Mouse (Mus musculus): ENCODE measurements around the gene Foxo1. TPM values are rescaled to one million over a fixed set of nuclear protein-coding genes. Genes with fewer than 3 reads are reported as not detected.

The Foxo1 gene
- total and polyA plus RNA-seq, 2 experiments from 2014 or later: 3.6 to 5.8 TPM

DNA sequence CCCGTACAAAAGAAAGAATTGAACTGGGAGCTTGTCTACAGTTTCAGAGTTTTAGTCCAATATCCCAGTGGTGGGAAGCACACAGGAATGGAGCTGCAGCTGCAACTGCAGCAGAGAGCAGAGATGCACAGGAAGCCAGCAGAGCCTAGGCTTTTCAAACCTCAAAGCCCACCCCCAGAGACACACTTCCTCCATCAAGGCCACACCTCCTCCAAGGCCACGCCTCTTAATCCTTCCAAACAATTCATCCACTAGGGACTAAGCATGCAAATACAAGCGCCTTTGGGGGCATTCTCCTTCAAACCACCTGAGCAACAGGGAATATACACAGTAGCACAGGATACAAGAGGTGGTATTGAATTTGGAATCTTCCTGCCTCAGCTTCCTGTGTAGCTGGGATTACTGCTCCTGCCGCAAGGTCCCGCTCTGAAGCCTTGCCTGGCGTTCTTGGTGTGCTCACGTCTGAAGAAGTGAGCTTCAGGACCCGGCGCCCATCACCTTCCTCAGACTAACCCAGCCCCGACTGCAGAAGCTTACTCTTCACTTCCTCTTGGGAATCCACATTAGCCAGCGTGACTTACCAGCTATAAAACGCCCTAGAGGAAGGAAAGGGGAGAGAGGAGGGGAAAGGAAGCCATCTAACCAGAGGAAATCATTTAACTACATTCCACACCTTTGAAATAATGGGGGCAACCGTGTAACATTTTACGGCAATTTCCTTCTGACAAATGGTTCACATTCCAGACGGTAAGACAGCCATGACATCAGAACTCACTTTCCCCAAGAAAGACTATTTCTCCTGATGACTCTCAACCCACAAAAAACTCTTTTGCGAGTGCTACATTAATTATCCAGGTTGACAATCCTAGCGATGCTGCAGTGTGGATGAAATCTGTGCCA is 122.9 kb downstream of the Foxo1 start:
- no peak overlapping the region for H3K27ac ChIP-seq (ENCODE audit: low read depth, low read length)
- H3K36me3 ChIP-seq (ENCODE audit: insufficient read depth, low read length): no peaks in the 10 kb centered on the region
- ATAC-seq (ENCODE audit: low FRiP score): no peak
- no peaks in the 10 kb centered on the region for H3K9me3 ChIP-seq (ENCODE audit: low read length)
- no peaks in the 10 kb centered on the region for H3K4me1 ChIP-seq (ENCODE audit: insufficient read depth, low read length)
- 83% methylated on average over 17 of the region's 17 CpGs for WGBS
- H3K27me3 ChIP-seq (ENCODE audit: insufficient read depth, low read length): no peaks in the 10 kb centered on the region
- H3K4me3 ChIP-seq (ENCODE audit: low read depth, low read length): no peak overlapping the region
- DNase-seq (ENCODE audit: low spot score): no peak
- H3K4me2 ChIP-seq (ENCODE audit: low read depth, low read length, poor library complexity, severe bottlenecking): no peak overlapping the region
- no peak for TF ChIP-seq CTCF (IDR thresholded peaks at IDR 0.05)
- H3K9ac ChIP-seq (replicated peaks; ENCODE audit: low read length, poor library complexity, severe bottlenecking): no peak overlapping the region

DNA sequence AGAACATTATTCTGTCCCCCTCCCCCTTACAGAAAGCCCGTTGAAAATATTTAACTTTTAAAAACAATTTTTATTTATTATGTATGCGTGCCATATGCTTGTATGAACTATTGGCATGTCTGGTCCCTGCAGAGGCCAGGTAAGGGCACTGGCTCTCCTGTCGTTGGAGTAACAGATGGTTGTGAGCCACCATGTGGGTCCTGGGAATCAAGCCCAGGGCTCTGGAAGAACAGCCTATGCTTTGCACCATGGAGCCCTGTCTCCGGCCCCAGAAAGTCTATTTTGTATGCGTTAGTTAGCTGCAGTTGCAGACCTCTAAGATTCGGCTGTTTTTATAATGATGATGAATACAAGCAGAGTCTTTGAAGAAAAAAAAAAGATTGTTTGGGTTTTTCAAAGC is 123.8 kb downstream of the Foxo1 start:
- Histone ChIP-seq H3K36me3 (ENCODE audit: insufficient read depth, low read length) (no peaks in the 10 kb centered on the region), H3K9ac (replicated peaks; ENCODE audit: low read length, poor library complexity, severe bottlenecking) (no peak overlapping the region), H3K4me2 (ENCODE audit: low read depth, low read length, poor library complexity, severe bottlenecking) (no peak overlapping the region), H3K4me3 (ENCODE audit: low read depth, low read length) (no peak overlapping the region), H3K27ac (ENCODE audit: low read depth, low read length) (no peak overlapping the region), H3K4me1 (ENCODE audit: insufficient read depth, low read length) (no peaks in the 10 kb centered on the region), H3K9me3 (ENCODE audit: low read length) (no peaks in the 10 kb centered on the region), H3K27me3 (ENCODE audit: insufficient read depth, low read length) (no peaks in the 10 kb centered on the region)
- 74% methylated on average over 6 of the region's 6 CpGs for WGBS
- peak; percentile 49 for DNase-seq (ENCODE audit: low spot score)
- ATAC-seq (ENCODE audit: low FRiP score): no peak
- no peak for TF ChIP-seq CTCF (IDR thresholded peaks at IDR 0.05)

DNA sequence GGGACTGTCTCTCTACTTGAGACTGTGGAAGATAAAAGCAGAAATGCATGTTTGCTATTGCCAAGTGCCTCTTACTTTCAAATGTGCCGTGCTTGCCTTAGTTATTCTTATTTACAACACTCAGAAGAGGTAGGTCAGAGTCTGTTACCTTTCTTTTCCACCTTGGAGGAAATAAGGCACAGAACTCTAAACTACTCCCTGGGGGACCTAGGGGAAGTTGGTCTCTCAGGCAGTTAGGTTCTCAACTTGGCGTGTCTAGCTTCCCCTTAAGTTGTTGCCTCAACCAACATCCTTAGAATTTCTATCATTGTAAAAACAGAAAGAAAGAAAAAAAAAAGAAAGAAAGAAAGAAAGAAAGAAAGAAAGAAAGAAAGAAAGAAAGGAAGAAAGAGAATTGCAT is 124.4 kb downstream of the Foxo1 start:
- Histone ChIP-seq H3K4me1 (ENCODE audit: insufficient read depth, low read length) (no peaks in the 10 kb centered on the region), H3K36me3 (ENCODE audit: insufficient read depth, low read length) (no peaks in the 10 kb centered on the region), H3K9me3 (ENCODE audit: low read length) (no peaks in the 10 kb centered on the region), H3K9ac (replicated peaks; ENCODE audit: low read length, poor library complexity, severe bottlenecking) (no peak overlapping the region), H3K27me3 (ENCODE audit: insufficient read depth, low read length) (no peaks in the 10 kb centered on the region), H3K4me2 (ENCODE audit: low read depth, low read length, poor library complexity, severe bottlenecking) (no peak overlapping the region), H3K4me3 (ENCODE audit: low read depth, low read length) (no peak overlapping the region), H3K27ac (ENCODE audit: low read depth, low read length) (no peak overlapping the region)
- 75% methylated on average over 2 of the region's 2 CpGs for WGBS
- no peak for DNase-seq (ENCODE audit: low spot score)
- TF ChIP-seq CTCF (IDR thresholded peaks at IDR 0.05): no peak
- no peak for ATAC-seq (ENCODE audit: low FRiP score)

DNA sequence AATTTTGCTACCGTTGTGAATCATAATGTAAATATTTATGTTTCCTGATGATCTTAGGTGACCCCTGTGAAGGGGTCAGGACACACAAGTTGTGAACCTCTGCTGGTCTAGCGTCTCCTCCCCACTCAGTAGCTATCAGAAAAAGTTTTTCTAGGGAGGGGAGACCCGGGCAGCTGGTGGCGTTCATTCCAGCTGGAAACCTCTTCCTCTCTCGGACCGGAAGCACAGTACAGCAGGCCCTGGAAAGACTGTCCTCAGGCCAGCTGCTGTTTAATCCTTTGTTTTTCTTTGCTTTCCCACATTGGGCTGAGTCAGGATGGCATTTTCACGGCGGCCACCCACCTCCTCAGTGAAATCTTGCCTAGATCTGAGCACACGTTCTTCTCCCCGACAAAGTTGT is 125.0 kb downstream of the Foxo1 start:
- no peak overlapping the region for H3K9ac ChIP-seq (replicated peaks; ENCODE audit: low read length, poor library complexity, severe bottlenecking)
- no peak for DNase-seq (ENCODE audit: low spot score)

DNA sequence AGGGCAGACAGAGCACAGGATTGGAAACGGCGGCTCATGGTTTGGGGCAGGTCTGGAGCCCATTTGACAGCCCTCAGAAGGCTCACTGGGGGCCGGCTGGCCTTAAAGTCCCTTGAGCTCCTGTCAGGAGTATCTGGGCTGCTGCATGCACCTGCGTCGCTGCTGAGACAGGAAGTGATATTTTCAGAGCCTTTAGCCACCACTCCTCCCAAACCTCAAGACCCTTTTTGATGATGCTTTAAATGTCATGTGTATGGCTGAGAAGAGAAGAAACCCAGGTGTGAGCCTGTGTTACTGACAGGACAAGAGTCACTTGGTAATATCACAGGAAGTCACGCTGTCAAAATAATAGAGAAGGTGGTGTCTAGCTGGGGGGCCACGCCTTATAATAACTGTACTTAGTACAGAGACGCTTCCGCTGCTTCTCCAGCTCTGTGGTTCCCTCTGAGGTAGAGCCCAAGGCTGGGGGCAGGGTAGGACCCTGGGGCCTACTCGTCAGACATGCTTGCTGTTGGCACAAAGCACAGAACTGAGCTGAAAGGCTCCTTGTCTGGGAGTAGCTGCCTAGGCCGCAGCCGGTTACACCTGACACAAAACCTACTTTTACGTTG is 128.1 kb downstream of the Foxo1 start:
- Histone ChIP-seq H3K36me3 (ENCODE audit: insufficient read depth, low read length) (no peaks in the 10 kb centered on the region), H3K4me2 (ENCODE audit: low read depth, low read length, poor library complexity, severe bottlenecking) (no peak overlapping the region), H3K27me3 (ENCODE audit: insufficient read depth, low read length) (no peaks in the 10 kb centered on the region), H3K4me3 (ENCODE audit: low read depth, low read length) (no peak overlapping the region), H3K4me1 (ENCODE audit: insufficient read depth, low read length) (peaks cover 6% of the 10 kb centered on the region; the same call in 1 of the 2 replicates), H3K27ac (ENCODE audit: low read depth, low read length) (no peak overlapping the region), H3K9me3 (ENCODE audit: low read length) (no peaks in the 10 kb centered on the region), H3K9ac (replicated peaks; ENCODE audit: low read length, poor library complexity, severe bottlenecking) (no peak overlapping the region)
- TF ChIP-seq CTCF (IDR thresholded peaks at IDR 0.05): no peak
- ATAC-seq (ENCODE audit: low FRiP score): no peak
- WGBS: 90% methylated on average over 13 of the region's 13 CpGs
- DNase-seq (ENCODE audit: low spot score): no peak

More for the DNA sequence above, 125.0 kb downstream of the Foxo1 start:
- Histone ChIP-seq H3K9me3 (ENCODE audit: low read length) (no peaks in the 10 kb centered on the region), H3K4me1 (ENCODE audit: insufficient read depth, low read length) (no peaks in the 10 kb centered on the region), H3K4me3 (ENCODE audit: low read depth, low read length) (no peak overlapping the region), H3K4me2 (ENCODE audit: low read depth, low read length, poor library complexity, severe bottlenecking) (no peak overlapping the region), H3K27me3 (ENCODE audit: insufficient read depth, low read length) (no peaks in the 10 kb centered on the region), H3K27ac (ENCODE audit: low read depth, low read length) (no peak overlapping the region), H3K36me3 (ENCODE audit: insufficient read depth, low read length) (no peaks in the 10 kb centered on the region)
- WGBS: 85% methylated on average over 10 of the region's 10 CpGs
- ATAC-seq (ENCODE audit: low FRiP score): no peak
- no peak for TF ChIP-seq CTCF (IDR thresholded peaks at IDR 0.05)

All from midbrain, postnatal 0 days (tissue).